Mouse (Mus musculus) lung, postnatal 0 days (tissue): ENCODE measurements around the gene C130060K24Rik. TPM values are rescaled to one million over a fixed set of nuclear protein-coding genes. Genes with fewer than 3 reads are reported as not detected.

Source experiments
- ATAC-seq: fragments of 200-750 bp; cut with Nextera tagmentation; 2 replicates; pipeline ENCODE4 v1.8.0; 2017; ENCODE audit warnings: moderate library complexity
- DNase-seq: peaks from one replicate; pipeline ENCODE4 v3.0.0-alpha.2; 2016; ENCODE audit warnings: low spot score
- H3K27ac ChIP-seq: fragments of 300-500 bp; sonication (generic); 2 replicates; pipeline ENCODE4 v1.5.1; 2014; ENCODE audit warnings: antibody characterized with exemption, mild to moderate bottlenecking, low read length, mixed read lengths
- H3K27me3 ChIP-seq: fragments of 300-500 bp; sonication (generic); replicated peaks from 2 replicates; pipeline ENCODE4 v1.6.1; 2014; ENCODE audit warnings: low read length, mixed read lengths; ENCODE audit not compliant: insufficient read depth
- H3K36me3 ChIP-seq: fragments of 300-500 bp; sonication (generic); 2 replicates; pipeline ENCODE4 v1.6.1; 2014; ENCODE audit warnings: low read length, mixed read lengths; ENCODE audit not compliant: insufficient read depth
- H3K4me1 ChIP-seq: fragments of 300-500 bp; sonication (generic); 2 replicates; pipeline ENCODE4 v1.6.1; 2014; ENCODE audit warnings: antibody characterized with exemption, low read depth, low read length, mixed read lengths; ENCODE audit not compliant: insufficient read depth
- H3K4me2 ChIP-seq: fragments of 300-500 bp; sonication (generic); replicated peaks from 2 replicates; pipeline ENCODE4 v1.6.1; 2014; ENCODE audit warnings: low read depth, mild to moderate bottlenecking, low read length, moderate library complexity, mixed read lengths
- H3K4me3 ChIP-seq: fragments of 300-500 bp; sonication (generic); 2 replicates; pipeline ENCODE4 v1.5.1; 2014; ENCODE audit warnings: low read depth, low read length
- H3K9ac ChIP-seq: fragments of 300-500 bp; sonication (generic); replicated peaks from 2 replicates; pipeline ENCODE4 v1.6.1; 2014; ENCODE audit warnings: low read depth, mild to moderate bottlenecking
- H3K9me3 ChIP-seq: fragments of 300-500 bp; sonication (generic); 2 replicates; pipeline ENCODE4 v1.6.1; 2016; ENCODE audit warnings: low read length, mixed read lengths
- CTCF ChIP-seq: IDR thresholded peaks from 2 replicates; pipeline ENCODE4 v1.5.1; 2016; ENCODE audit warnings: antibody characterized with exemption, mild to moderate bottlenecking
- EP300 ChIP-seq: IDR thresholded peaks from 2 replicates; pipeline ENCODE4 v1.6.1; 2016; ENCODE audit warnings: antibody characterized with exemption, mild to moderate bottlenecking, control low read depth
- WGBS: fragments of 180-500 bp; shearing (Covaris S2); extraction: QIAGEN DNeasy Blood & Tissue Kit; methylation state at CpG from one replicate; pipeline ENCODE4 v1.1.7; 2014; 5-methylcytosine and 5-hydroxymethylcytosine counted together
- polyA plus RNA-seq: library from polyadenylated mRNA; unstranded; fragments of >200 nt; fragmentation: Nextera tagmentation; extraction: Ambion mirVana; gene quantifications from 2 replicates; pipeline ENCODE4 v1.2.1, GENCODE M21; 2015

C130060K24Rik gene
- not detected in 2 replicates for polyA plus RNA-seq

GRCm38 (mm10) chr6:65380918-65381772, at the start of gene C130060K24Rik:
C130060K24Rik (plus strand) TSS chr6:65381105.
- peak; percentile 48 for ATAC-seq
- TF ChIP-seq EP300 = no peak
- no peak for TF ChIP-seq CTCF
- H3K4me2 ChIP-seq = peak within 1 kb of the TSS; percentile 82
- no peaks in the 10 kb centered on the region for H3K4me1 ChIP-seq
- 1% methylated on average over 64 of the region's 64 CpGs for WGBS
- no peaks in the 10 kb centered on the region for H3K9me3 ChIP-seq
- H3K9ac ChIP-seq = no peak within 1 kb of the TSS
- no peaks in the 10 kb centered on the region for H3K36me3 ChIP-seq
- H3K27ac ChIP-seq = no peak within 1 kb of the TSS
- H3K4me3 ChIP-seq = peak within 1 kb of the TSS; percentile 35
- DNase-seq = peak; percentile 10
- H3K27me3 ChIP-seq = no peaks in the 10 kb centered on the region

GRCm38 (mm10) chr6:65334246-65334645, 46.7 kb upstream of the C130060K24Rik start:
- DNase-seq = no peak
- WGBS = 75% methylated on average over 1 of the region's 1 CpGs

GRCm38 (mm10) chr6:65339391-65339790, 41.5 kb upstream of the C130060K24Rik start:
- no peak overlapping the region for H3K4me3 ChIP-seq
- H3K36me3 ChIP-seq = no peaks in the 10 kb centered on the region
- H3K9ac ChIP-seq = no peak overlapping the region
- no peak for DNase-seq
- no peak overlapping the region for H3K4me2 ChIP-seq
- TF ChIP-seq EP300 (no peak), CTCF (no peak)
- H3K9me3 ChIP-seq = no peaks in the 10 kb centered on the region
- ATAC-seq = no peak
- H3K4me1 ChIP-seq = no peaks in the 10 kb centered on the region
- H3K27ac ChIP-seq = no peak overlapping the region
- H3K27me3 ChIP-seq = no peaks in the 10 kb centered on the region

More at GRCm38 (mm10) chr6:65334246-65334645, 46.7 kb upstream of the C130060K24Rik start:
- TF ChIP-seq EP300 (no peak), CTCF (no peak)
- Histone ChIP-seq H3K9me3 (no peaks in the 10 kb centered on the region), H3K4me3 (no peak overlapping the region), H3K4me2 (no peak overlapping the region), H3K27me3 (no peaks in the 10 kb centered on the region), H3K27ac (no peak overlapping the region), H3K9ac (no peak overlapping the region), H3K36me3 (no peaks in the 10 kb centered on the region), H3K4me1 (no peaks in the 10 kb centered on the region)
- no peak for ATAC-seq

GRCm38 (mm10) chr6:65341360-65341759, 39.5 kb upstream of the C130060K24Rik start:
- ATAC-seq (no peak), DNase-seq (no peak)
- Histone ChIP-seq H3K27ac (no peak overlapping the region), H3K4me3 (no peak overlapping the region), H3K36me3 (no peaks in the 10 kb centered on the region), H3K27me3 (no peaks in the 10 kb centered on the region), H3K4me1 (no peaks in the 10 kb centered on the region), H3K9me3 (no peaks in the 10 kb centered on the region), H3K9ac (no peak overlapping the region), H3K4me2 (no peak overlapping the region)
- TF ChIP-seq CTCF = no peak
- TF ChIP-seq EP300 = no peak
- 75% methylated on average over 4 of the region's 4 CpGs for WGBS

DNA sequence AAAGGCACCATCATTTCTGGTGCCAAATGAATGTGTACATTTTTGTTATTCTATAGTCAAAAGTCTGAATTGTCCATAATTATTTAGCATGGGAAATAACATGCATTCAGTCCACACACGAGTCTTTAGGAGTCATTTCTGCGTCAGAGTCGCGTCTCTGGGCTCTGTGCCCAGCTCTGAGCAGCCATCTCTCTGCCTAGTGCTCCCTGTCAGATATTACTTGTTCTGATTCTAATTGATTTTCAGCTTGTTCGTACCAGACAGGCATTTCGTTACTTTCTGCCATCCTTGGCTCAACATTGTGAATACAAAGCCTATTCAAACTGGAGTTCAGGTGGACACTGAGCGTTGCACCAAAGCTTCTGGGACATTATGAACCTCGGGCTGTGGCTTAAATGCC, 33.2 kb upstream of the C130060K24Rik start:
- no peak for ATAC-seq
- Histone ChIP-seq H3K4me2 (no peak overlapping the region), H3K4me3 (no peak overlapping the region)

GRCm38 (mm10) chr6:65348255-65348654, 32.6 kb upstream of the C130060K24Rik start:
- H3K9ac ChIP-seq = no peak overlapping the region
- no peak overlapping the region for H3K27ac ChIP-seq
- ATAC-seq (no peak), DNase-seq (no peak)
- no peak overlapping the region for H3K4me3 ChIP-seq
- no peak overlapping the region for H3K4me2 ChIP-seq
- H3K4me1 ChIP-seq = no peaks in the 10 kb centered on the region
- TF ChIP-seq CTCF (no peak), EP300 (no peak)
- H3K9me3 ChIP-seq = no peaks in the 10 kb centered on the region
- 16% methylated on average over 5 of the region's 5 CpGs for WGBS
- H3K36me3 ChIP-seq = no peaks in the 10 kb centered on the region
- H3K27me3 ChIP-seq = no peaks in the 10 kb centered on the region

More for the DNA sequence above, 33.2 kb upstream of the C130060K24Rik start:
- H3K4me1 ChIP-seq = no peaks in the 10 kb centered on the region
- H3K9ac ChIP-seq = no peak overlapping the region
- WGBS = 62% methylated on average over 8 of the region's 8 CpGs
- H3K36me3 ChIP-seq = no peaks in the 10 kb centered on the region
- TF ChIP-seq CTCF = no peak
- no peak for TF ChIP-seq EP300
- no peaks in the 10 kb centered on the region for H3K9me3 ChIP-seq
- H3K27me3 ChIP-seq = no peaks in the 10 kb centered on the region
- DNase-seq = no peak
- no peak overlapping the region for H3K27ac ChIP-seq
